Mouse (Mus musculus) thymus, postnatal 14 days (tissue): Measurements from ENCODE around the gene Dync1i2.

ENCODE experiments used
- DNase-seq: peaks from one replicate; pipeline ENCODE4 v3.0.0; 2021

The Dync1i2 gene

DNA sequence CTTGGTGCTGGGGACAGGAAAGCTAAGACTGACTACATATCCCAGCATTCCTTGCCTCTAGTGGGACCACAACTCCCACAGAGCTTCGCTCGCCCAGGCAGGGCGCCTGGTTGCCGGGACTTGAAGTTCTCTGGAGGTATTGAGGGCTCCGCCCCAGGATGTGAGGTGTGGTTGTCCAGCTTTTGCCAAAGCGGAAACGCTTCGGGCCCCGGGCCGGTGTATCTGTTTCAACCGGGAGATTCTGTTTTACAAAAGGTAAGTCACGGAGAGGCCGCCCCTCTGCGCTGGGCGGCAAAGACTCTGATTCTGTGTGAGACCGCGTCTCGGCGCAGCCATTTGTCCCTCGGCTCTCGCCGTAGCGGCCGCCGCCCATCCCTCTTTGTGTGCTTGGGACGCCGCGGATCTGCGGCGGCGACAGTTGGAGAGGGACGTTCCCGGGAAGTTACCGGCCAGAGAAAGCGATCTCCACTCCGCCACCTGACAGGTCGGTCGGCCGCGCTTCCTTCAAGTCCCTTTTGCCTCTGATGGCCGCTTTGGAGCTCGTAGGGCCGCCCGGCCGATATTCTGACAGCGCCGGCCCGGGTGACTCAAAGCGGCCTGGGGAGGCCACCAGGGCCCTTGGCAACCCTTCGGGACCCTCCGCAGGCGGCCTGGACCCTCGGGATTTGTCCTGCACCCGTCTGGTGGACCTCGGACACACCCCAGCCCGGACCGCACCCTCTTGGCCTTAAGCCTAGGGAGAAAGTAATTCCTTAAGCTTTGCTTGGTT lies at the start of gene Dync1i2:
Gene Dync1i2 (plus strand): TSS at position 116 of the 769 bp plus-strand sequence.
- DNase-seq = peak; percentile 91

DNA sequence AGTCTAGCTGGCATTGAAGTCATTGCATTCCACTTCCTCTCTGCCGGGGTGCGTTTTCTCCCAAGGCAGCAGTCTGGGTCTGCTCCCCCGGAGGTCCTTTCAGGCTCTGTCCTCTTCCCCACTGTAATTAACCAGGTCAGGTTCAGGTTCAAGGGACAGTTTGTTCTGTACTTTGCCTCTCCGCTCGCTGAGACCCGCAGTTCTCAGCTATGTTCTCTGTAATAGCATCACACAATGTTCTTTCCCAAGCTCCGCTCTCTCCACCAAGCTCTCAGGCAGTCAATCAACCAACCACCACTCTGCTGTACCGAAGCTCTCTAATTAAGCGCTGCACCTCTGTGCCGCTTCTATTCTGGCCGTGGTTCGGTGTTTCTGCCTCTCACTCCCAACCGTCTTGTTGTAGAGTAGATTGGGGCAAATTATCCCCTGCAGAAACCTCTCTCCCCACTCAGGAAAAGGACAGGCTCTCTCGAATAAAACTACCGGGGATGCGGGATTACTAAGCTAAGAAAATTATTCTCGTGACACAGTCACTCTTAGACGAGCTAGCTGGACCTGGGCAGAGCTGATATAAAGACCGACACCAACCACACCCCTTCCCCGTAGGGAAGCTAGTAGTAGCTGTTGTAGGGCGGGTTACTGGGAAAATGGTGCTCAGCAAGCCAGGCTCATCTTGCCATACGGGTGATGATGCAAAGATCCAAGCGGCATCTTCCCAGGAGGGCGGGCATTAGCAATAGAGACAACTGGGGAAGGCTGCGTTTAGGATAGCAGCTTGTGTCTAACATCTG lies 48.5 kb upstream of the Dync1i2 start:
- DNase-seq = no peak

DNA sequence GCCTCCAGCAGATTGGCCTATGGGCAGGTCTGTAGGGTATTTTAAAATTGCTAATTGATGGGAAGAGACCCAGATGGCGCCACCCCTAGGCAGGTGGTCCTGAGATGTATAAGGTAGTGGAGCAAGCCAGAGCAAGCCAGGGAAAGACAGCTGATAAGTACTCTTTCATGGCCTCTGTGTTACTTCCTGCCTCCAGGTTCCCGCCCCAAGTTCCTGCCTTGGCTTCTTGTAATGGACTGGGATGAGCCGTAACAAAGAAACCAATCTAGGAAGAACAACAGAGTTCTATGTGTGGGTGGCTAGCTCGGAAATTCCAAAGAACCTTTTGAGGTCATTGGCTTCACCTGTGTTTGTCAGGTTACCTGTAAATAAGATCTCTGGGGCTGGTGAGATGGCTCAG lies 44.3 kb upstream of the Dync1i2 start:
- DNase-seq = no peak

DNA sequence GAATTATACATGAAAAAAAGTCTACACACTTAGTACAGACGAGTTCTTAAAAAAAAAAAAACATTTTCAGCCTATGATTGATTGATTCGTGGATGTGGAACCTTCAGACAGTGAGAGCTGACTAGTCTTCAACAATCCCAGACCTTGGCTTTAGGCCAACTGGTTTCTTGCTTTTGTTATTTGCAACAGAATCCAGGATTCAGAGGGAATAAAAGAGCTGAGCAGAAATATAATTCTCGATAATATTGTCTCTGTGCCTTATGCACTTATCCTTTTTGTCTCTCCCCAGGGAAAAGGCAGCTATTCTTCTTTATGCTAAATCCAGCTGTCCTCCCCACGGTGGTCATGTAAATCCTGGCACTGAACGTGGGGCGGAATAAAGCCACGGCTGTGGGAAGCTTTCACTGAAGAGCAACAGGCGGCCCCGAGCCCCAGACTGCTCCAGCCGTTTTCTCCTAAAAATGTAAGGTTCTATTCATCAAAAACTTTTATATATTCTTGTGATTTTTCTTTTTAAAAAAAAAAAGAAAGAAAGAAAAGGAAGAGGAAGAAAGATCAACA lies 43.0 kb upstream of the Dync1i2 start:
- no peak for DNase-seq

DNA sequence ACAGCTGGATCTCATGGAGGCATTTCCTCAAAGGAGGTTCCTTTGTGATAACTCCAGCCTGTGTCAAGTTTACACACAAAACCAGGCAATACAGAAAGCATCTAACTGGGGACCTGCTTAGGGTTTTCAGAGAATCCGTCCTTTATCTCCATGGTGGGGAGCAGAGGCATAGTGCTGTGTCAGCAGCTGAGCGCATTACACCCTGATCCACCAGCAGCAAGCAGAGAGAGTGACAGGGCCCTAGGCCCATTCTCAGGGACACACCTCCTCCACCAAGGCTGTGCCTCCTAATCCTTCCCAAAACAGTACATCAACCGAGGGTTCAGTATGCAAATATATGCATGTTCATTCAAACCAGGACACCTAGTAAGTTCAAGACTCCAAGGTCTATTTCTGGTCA lies 38.5 kb upstream of the Dync1i2 start:
- no peak for DNase-seq

DNA sequence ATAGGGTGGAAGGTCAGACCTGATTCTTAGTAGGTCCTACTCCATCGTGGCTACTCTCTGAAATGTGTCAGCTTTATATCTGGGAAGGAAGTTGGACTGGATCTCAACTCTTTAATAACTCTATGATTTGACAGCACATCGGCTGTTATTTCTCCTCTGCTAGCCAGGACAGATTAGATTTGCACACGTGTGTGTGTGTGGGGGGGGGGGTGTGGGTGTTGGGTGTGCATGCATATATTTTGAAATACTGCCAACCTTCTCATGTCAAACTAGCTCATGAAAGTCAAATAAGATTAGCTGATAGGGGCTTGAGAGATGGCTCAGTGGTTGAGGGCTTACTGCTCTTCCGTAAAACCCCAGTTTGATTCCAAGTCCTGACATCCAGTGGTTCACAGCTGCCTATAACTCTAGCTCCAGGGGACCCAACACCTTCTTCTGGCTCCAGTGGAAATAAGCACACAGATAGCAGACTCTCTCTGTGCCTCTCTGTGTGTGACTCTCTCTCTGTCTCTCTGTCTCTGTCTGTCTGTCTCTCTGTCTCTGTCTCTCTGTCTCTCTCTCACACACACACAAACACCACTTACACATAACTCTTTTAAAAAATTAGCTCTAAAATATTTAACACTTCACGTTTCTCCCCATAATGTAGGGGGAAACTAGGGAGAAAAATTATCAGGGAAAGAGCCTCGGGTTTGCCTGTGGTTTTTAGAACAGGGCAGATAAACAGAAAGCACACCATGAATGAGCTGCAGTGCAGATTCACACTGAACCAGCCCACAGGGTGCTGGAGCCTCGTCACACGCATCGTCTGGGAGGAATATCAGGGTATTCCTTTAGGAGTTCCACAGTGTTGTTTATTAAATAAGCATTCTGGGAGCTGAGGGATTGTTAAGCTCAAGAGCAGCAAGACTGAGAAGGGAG lies 34.9 kb upstream of the Dync1i2 start:
- DNase-seq = no peak

DNA sequence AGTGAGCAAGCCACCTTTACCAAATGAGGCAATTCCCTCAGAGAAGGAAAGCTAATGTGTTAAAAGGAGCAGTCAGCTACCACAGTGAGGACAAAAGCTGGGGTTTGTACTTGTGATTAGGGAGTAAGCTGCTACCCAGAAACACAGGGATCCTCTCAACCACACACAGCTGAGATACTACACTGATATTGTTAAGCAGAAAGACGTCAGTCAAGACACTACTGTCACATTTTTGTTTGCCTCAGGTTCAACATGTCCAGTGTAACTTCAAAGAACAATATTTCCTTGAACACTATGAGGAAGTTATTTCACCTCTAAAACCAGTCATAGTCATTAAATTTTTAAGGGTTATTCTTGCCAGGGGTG lies 34.3 kb upstream of the Dync1i2 start:
- no peak for DNase-seq

DNA sequence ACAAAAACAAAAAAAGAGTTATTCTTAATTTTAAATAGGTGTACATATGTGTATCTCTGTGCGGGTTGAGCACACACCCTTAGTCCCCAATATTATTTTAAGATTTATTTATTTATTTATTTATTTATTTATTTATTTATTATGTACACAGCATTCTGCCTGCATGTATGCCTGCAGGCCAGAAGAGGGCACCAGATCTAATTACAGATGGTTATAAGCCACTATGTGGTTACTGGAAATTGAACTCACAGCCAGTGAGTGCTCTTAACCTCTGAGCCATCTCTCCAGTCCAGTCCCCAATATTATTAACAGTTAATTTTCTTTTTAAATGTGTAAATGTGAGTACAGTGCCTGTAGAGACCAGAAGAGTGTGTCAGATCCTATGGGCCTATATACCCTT lies 33.7 kb upstream of the Dync1i2 start:
- DNase-seq = peak; percentile 6

DNA sequence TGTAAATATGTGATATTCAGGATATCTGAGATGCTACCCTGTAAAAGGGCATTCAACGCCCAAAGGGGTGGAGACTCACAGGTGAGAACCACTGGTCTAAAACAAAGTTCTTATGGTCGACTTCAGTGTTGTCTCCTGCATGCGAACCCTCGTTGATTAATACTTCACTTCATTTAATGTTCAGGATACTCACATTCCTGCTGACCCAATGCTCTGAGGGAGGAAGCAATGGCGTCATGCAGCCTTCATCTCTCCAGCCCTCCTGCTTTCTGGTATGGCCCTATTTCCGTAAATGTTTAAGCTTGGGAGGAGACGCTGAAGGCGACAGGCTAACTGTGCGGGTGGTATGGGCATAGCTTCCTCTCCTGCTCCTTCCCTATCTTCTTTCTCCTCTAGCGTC lies 31.8 kb upstream of the Dync1i2 start:
- no peak for DNase-seq

DNA sequence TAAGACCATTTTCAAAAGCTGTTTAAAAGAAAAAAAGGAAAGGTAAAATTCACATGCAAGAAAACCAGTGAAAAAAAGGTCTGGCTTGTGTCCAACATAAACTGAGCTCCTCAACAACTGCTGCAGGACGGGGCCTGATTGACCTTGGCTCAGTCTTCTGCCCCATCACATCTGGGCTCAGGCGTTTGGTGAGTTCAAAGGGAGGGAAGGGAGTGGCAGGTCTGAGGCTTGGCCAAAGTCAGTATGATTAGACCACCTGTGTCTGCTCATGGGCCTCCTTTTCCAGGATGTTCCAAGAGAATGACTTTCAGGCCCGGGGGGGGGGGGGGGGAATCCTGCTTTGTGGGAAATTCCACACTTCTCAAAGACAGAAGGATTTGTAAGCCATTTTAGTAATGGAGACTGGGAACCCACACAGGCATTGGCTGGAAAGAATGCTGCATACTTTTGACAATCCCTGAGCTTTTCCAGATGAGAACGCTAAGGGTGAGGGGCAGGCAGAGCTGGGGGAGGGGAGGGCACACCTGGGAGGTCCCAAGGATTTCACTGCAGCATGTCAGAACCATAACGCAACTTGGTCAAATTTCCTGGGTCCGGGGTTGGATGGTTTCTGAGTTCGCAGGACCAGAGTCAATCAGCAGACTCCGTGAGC lies 30.8 kb upstream of the Dync1i2 start:
- DNase-seq = no peak

DNA sequence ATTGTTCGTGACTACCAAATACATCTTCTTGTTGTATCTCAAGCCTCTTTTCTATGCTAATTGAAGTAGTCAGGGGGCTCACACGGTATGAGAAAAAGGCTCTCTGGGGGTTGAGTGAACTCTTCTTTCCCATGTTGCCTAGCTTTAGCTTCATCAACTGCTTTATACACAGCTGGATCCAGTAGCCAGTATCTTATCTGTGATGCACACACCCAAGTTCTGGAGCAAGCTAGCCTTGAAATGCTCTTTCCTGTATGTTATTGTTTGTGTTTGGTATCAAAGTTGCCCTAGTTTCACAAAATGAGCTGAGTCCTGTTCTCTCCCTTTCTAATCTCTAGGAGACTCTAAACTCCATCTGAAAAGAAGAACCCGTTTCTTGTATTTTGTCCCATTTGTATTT lies 23.6 kb upstream of the Dync1i2 start:
- no peak for DNase-seq

DNA sequence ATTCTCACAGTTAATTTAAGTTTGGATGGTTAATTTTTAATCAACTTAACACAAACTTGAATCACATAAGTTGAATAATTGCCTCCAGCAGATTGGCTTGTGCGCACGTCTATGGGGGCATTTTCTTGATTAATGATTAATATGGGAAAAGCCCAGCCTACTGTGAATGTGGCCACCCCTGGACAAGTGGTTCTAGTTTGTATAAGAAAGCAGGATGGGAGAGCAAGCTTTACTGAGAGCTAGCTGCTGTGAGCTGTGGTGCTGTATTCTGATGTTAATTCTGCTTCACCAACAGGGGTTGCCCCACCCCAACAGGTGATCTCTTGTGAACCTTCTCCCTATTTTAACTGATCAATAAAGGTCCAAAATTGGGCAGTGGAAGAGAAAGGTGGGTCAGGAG lies 22.6 kb upstream of the Dync1i2 start:
- DNase-seq = no peak

DNA sequence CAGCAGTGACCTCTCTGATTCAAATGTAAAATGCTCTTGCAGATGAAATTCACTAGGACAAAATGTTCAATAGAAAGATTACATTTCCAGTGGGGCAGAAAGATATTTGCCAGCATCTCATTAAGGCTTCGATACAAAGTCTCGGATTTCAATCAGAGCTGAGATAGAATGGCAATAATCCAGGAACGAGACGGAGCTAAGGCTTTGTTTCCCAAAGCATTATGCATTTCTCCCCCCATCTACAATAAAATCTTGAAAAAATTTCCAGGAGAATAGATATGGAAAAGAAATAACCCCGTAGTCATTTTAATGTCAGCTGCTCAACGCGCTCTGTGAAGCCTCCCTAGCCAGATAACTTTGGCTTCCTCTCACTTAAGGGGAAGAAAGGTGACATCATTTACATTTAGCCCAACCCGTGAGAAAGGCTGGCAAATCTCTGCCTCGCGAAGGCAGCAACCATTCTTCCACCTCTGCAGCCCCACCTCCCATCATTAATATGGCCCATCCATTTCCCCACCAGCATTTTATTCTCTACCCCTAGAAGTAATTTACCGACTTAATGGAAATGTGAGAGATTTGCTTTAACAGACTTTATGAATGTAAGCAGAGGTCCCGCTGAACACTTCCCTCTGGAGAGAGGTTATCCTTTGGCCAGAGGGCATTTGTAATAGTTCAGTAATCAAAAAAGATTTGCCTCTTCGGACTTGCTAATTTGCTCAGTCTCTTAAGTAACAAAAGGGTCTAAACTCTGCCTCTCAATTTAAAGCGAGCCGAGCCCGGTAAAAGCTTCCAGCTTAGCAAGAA lies 19.9 kb upstream of the Dync1i2 start:
- no peak for DNase-seq

DNA sequence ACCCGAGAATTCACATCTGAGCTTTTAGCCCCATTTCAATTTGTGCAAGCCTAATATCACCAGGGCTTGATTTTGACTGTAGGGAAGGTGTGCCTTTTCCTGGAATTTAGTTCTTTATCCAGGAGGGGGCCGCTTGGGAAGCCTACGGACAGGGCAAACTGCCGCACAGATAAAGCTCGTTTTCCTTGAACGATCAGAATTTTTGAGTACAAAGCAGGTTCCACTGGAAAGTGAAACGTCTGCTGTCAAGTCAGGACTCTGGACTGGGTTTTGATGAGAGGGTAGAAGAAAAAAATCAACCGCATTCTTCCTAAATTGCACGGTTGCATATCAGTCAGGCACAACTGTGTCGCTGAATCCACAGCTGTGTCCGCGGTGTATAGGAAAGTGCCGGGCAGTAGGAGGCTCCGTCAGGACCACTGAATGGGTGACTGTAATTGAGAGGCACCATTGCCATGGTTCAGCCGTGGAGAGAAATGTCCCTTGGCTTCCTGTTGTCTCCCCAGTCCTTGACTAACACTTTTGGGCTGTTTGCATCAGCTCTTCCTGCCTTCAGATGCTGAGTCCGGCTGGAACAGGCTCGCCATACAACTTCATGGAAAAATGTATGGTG lies 19.2 kb upstream of the Dync1i2 start:
- no peak for DNase-seq

DNA sequence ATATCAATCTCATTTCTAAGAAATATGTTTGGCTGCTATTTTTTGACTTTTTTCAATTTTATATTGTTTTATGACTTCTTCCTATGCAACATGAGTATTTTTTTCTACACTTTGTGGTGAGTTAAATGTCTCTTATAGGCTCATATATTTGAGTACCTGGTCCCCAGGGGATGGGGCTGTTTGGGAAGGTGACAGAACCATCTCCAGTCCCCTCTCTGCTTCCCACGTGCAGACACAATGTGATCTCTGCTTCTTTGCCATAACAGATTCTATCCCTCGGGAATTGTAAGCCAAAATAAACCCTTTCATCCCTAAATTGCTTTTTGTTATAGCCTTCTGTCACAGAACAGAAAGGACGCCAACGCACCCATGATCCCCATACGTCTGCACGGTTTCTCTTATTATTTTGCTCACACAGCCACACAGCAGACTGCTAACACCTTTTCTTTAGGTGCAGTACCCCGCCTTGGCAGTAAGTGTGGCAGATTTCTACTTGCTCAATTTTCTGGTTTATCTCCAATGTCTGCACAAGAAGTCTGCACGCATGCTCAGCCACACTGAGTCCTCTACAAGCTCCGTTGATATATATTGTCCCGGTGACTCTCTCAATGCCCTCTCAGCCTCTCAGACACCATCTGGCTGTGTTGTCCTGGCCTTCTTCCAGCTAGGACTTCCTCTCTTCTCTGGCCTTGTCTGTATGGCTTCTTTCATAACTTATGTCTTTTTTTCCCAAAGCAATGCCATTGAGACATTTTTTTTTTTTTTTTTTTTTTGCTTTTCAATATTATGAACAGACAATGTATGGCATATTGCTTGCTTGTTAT lies 17.2 kb upstream of the Dync1i2 start:
- DNase-seq = no peak

DNA sequence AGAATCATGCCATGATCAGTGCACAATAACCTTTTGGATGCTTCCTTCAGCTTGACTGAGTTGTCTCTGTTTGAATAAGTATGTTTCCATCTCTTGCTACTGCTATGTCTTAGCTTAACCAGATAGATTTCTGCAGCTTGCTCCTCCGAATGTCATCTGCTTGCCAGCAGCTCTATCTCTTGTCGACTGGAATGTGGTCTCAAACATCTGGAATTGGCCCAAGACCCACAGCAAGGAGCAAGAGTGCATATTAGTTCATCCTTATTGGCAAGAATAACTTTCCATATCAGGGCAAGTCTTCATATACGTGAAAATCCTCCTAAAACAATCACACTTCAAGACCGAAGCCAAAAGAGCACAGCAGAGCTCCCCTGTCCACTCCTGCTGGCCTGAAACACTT lies 14.6 kb upstream of the Dync1i2 start:
- no peak for DNase-seq

DNA sequence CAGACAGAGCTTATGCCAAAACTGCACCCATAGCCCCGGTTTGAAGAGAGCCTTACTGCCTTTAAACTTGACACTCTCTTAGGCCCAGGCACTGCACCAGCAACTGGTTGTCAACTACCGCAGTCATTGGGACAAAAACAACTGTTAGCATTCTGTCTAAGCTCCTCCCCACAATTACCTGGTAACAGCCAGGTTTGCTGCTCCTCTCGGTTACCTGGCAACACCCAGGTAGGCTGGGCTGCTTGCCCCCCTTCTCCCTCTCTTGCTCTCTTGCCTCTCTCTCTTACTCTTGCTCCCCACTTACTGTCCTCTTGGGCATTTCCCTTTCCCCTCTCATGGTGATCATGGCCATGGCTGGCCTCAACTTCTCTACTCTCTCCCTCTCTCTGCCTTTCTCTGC lies 12.6 kb upstream of the Dync1i2 start:
- no peak for DNase-seq

DNA sequence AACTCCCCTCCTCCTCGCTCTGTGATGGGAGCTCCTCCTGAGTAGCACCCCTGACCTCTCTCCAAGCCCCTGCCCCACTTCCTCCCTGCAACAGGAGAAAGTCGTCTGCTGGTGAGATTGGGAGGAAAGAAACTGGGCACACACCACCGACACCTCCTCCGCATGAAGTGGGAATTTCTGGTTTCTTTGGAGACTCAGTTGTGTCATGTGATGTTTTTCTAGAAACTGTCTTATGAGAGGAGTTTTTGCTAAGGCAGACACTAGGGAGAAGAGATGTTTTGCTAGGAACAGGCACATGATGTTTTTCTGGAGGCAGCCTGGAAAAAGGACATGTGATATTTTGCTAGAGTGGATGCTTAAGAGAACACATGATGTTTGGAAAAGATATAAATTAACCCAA lies 11.0 kb upstream of the Dync1i2 start:
- no peak for DNase-seq

DNA sequence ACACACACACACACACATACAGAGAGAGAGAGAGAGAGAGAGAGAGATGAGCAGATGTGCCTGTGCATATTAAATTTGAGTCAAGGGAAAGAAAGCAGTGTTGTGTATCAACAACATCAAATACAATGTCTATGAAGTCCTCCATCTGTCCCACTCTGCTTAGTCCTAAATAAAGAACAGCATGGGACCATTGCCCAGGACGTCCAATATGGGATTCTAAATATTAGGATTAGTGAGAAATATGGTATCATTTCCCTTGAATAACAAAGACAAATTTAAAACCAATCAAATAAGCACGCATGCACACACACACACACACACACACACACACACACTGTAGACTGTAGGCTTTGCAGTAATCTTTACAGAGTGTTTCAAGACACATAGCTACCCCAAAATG lies 9.6 kb upstream of the Dync1i2 start:
- no peak for DNase-seq

DNA sequence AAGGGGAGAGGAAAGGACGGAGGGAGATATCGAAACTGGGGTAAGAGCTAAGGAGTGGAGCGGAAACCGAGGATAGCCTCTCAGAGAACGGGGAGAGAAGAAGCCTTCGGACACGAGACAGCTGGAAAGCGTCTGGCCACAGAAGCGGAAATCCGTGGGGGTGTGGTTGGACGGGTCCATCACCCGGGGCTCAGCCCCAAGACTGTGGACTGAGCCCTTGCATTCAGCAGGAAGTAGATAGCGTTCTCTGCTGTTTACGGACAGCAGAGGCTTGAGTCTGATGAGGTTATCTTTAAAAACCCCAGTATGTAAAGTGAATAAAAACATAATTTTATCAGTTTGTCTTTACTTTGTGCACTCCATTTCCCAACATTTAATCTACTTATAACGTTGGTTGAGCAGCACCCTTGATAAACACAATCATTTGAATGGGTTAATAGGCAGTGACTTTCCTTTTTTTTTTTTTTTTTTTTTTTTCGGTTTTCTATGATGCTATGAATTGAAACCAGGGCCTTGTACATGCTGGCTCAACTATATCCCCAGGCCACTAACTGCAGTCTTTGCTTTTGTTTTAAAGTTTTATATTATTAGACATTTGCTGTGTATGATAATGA lies 7.6 kb upstream of the Dync1i2 start:
- no peak for DNase-seq
